Mouse (Mus musculus): ENCODE results near the gene Atp1b2.

Gene Atp1b2

GRCm38 (mm10) chr11:69608525-69608924, 2.8 kb upstream of the Atp1b2 start:
- no peak for ATAC-seq (ENCODE audit: low TSS enrichment)

GRCm38 (mm10) chr11:69606832-69607231, 1.1 kb upstream of the Atp1b2 start:
- no peak for ATAC-seq (ENCODE audit: low TSS enrichment)

GRCm38 (mm10) chr11:69606491-69606795, 701 bp upstream of the Atp1b2 start:
- no peak for ATAC-seq (ENCODE audit: low TSS enrichment)

- ATAC-seq (ENCODE audit: low TSS enrichment): 0 out of 2 replicates have a peak, but pooled peaks have one; percentile 33
These were observed 712 bp downstream of the Atp1b2 start for GRCm38 (mm10) chr11:69604795-69605664.

GRCm38 (mm10) chr11:69604347-69604746, 1.4 kb downstream of the Atp1b2 start:
- ATAC-seq (ENCODE audit: low TSS enrichment): no peak; the same call in 1 of the 2 replicates

- no peak for ATAC-seq (ENCODE audit: low TSS enrichment)
These were observed 2.2 kb downstream of the Atp1b2 start for GRCm38 (mm10) chr11:69603516-69603915.

- ATAC-seq (ENCODE audit: low TSS enrichment): no peak
These were observed 4.0 kb downstream of the Atp1b2 start for GRCm38 (mm10) chr11:69601768-69602167.

- ATAC-seq (ENCODE audit: low TSS enrichment): 0 out of 2 replicates have a peak, but pooled peaks have one; percentile 44
These were observed 5.6 kb downstream of the Atp1b2 start for GRCm38 (mm10) chr11:69600098-69600497.

GRCm38 (mm10) chr11:69599436-69599835, 6.3 kb downstream of the Atp1b2 start:
- ATAC-seq (ENCODE audit: low TSS enrichment): no peak

GRCm38 (mm10) chr11:69594853-69595252, 10.9 kb downstream of the Atp1b2 start:
- no peak for ATAC-seq (ENCODE audit: low TSS enrichment)

GRCm38 (mm10) chr11:69592799-69593198, 12.9 kb downstream of the Atp1b2 start:
- ATAC-seq (ENCODE audit: low TSS enrichment): no peak

- ATAC-seq (ENCODE audit: low TSS enrichment): peak; percentile 69
These were observed 13.7 kb downstream of the Atp1b2 start for GRCm38 (mm10) chr11:69591899-69592637.

GRCm38 (mm10) chr11:69591424-69591823, 14.3 kb downstream of the Atp1b2 start:
- no peak for ATAC-seq (ENCODE audit: low TSS enrichment)

- no peak for ATAC-seq (ENCODE audit: low TSS enrichment)
These were observed 15.1 kb downstream of the Atp1b2 start for GRCm38 (mm10) chr11:69590622-69591021.

- ATAC-seq (ENCODE audit: low TSS enrichment): no peak
These were observed 16.4 kb downstream of the Atp1b2 start for GRCm38 (mm10) chr11:69589207-69589834.

GRCm38 (mm10) chr11:69585718-69586325, 19.9 kb downstream of the Atp1b2 start:
- no peak for ATAC-seq (ENCODE audit: low TSS enrichment)

GRCm38 (mm10) chr11:69584937-69585336, 20.8 kb downstream of the Atp1b2 start:
- no peak for ATAC-seq (ENCODE audit: low TSS enrichment)

GRCm38 (mm10) chr11:69584008-69584407, 21.7 kb downstream of the Atp1b2 start:
- no peak for ATAC-seq (ENCODE audit: low TSS enrichment)

- no peak for ATAC-seq (ENCODE audit: low TSS enrichment)
These were observed 23.4 kb downstream of the Atp1b2 start for GRCm38 (mm10) chr11:69582230-69582805.

GRCm38 (mm10) chr11:69581814-69582213, 23.9 kb downstream of the Atp1b2 start:
- no peak for ATAC-seq (ENCODE audit: low TSS enrichment)

GRCm38 (mm10) chr11:69581147-69581688, 24.5 kb downstream of the Atp1b2 start:
- ATAC-seq (ENCODE audit: low TSS enrichment): peak; percentile 81

Data from frontal cortex, adult (tissue).